Mouse (Mus musculus) intestine, postnatal 0 days (tissue): ENCODE measurements around the gene Cacng1. TPM values are rescaled to one million over a fixed set of nuclear protein-coding genes. Genes with fewer than 3 reads are reported as not detected.

Experiments
- ATAC-seq: fragments of 200-750 bp; cut with Nextera tagmentation; 2 replicates; pipeline ENCODE4 v1.8.0; 2017; ENCODE audit warnings: mild to moderate bottlenecking, moderate TSS enrichment, moderate library complexity
- H3K27ac ChIP-seq: fragments of 300-500 bp; sonication (generic); 2 replicates; pipeline ENCODE4 v1.5.1; 2014; ENCODE audit warnings: mild to moderate bottlenecking, low read depth, low read length, moderate library complexity
- H3K27me3 ChIP-seq: fragments of 300-500 bp; sonication (generic); replicated peaks from 2 replicates; pipeline ENCODE4 v1.6.1; 2014; ENCODE audit warnings: low read length, mixed read lengths; ENCODE audit not compliant: control insufficient read depth, insufficient read depth
- H3K36me3 ChIP-seq: fragments of 300-500 bp; sonication (generic); 2 replicates; pipeline ENCODE4 v1.6.1; 2014; ENCODE audit warnings: mild to moderate bottlenecking, moderate library complexity; ENCODE audit not compliant: control insufficient read depth, insufficient read depth
- H3K4me1 ChIP-seq: fragments of 300-500 bp; sonication (generic); replicated peaks from 2 replicates; pipeline ENCODE4 v1.6.1; 2014; ENCODE audit warnings: antibody characterized with exemption, low read length, mixed read lengths; ENCODE audit not compliant: control insufficient read depth, insufficient read depth
- H3K4me2 ChIP-seq: fragments of 300-500 bp; sonication (generic); replicated peaks from 2 replicates; pipeline ENCODE4 v1.6.1; 2014; ENCODE audit warnings: low read depth, mild to moderate bottlenecking, moderate library complexity
- H3K4me3 ChIP-seq: fragments of 300-500 bp; sonication (generic); 2 replicates; pipeline ENCODE4 v1.5.1; 2014; ENCODE audit warnings: low read depth, low read length
- H3K9ac ChIP-seq: fragments of 300-500 bp; sonication (generic); 2 replicates; pipeline ENCODE4 v1.6.1; 2014; ENCODE audit warnings: mild to moderate bottlenecking, low read depth, low read length
- H3K9me3 ChIP-seq: fragments of 300-500 bp; sonication (generic); 2 replicates; pipeline ENCODE4 v1.6.1; 2016; ENCODE audit warnings: mixed run types; ENCODE audit not compliant: control insufficient read depth
- CTCF ChIP-seq: sonication (generic); IDR thresholded peaks from 2 replicates; pipeline ENCODE4 v1.5.1; 2016; ENCODE audit warnings: low read depth, mild to moderate bottlenecking, control low read depth, antibody characterized with exemption, moderate library complexity
- WGBS: fragments of 180-500 bp; shearing (Covaris S2); extraction: QIAGEN DNeasy Blood & Tissue Kit; methylation state at CpG from one replicate; pipeline ENCODE4 v1.1.7; 2014; 5-methylcytosine and 5-hydroxymethylcytosine counted together
- polyA plus RNA-seq: library from polyadenylated mRNA; unstranded; fragments of >200 nt; fragmentation: Nextera tagmentation; extraction: Ambion mirVana; gene quantifications from 2 replicates; pipeline ENCODE4 v1.2.1, GENCODE M21; 2015

Cacng1 gene
- polyA plus RNA-seq, 1 experiment from 2014 or later = 0.12 TPM

DNA sequence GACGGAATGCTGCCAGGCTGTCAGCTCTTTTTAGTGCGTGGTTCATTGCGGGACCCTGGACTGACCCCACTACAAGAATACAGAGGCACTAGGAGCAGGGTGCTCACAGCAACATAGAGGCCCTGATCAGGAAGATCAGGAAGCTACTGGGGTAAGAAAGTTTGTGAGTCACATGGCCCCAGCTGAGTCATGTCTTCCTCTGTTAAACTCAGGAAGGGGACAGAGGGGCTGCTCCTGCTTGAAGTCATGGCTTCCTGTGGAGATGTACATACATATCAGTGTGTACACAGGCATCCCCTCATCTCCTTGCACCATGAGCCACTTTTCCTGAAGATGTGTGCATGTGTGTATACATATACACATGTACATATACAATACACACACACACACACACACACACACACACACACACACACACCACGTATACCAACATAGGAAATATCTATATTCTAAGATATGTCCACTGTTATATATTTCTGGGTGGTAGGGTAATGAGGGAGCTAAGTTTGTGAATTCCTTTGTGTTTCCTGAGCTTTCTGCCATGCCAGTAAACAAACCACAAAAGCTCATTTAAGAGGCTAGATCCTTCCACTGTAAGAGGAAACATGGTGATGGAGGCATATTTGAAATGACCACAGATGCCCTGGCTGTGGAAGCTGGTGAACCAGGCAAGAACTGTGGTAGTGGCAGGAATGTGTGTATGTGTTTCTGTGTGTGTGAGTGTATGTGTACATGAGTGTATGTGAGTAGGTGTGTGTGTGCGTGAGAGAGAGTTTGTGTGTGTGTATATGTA lies 32.1 kb upstream of the Cacng1 start:
- Histone ChIP-seq H3K36me3 (no peaks in the 10 kb centered on the region), H3K27me3 (no peaks in the 10 kb centered on the region), H3K4me1 (no peaks in the 10 kb centered on the region), H3K4me2 (no peak overlapping the region), H3K4me3 (no peak overlapping the region), H3K27ac (no peak overlapping the region), H3K9me3 (no peaks in the 10 kb centered on the region), H3K9ac (no peak overlapping the region)
- no peak for TF ChIP-seq CTCF
- ATAC-seq = no peak
- 76% methylated on average over 5 of the region's 5 CpGs for WGBS

GRCm38 (mm10) chr11:107743100-107743499 lies 26.8 kb upstream of the Cacng1 start:
- Histone ChIP-seq H3K36me3 (no peaks in the 10 kb centered on the region), H3K9me3 (no peaks in the 10 kb centered on the region), H3K4me1 (no peaks in the 10 kb centered on the region), H3K27me3 (no peaks in the 10 kb centered on the region), H3K4me3 (no peak overlapping the region), H3K4me2 (no peak overlapping the region), H3K9ac (no peak overlapping the region), H3K27ac (no peak overlapping the region)
- WGBS = 57% methylated on average over 3 of the region's 3 CpGs
- TF ChIP-seq CTCF = no peak
- ATAC-seq = no peak

- Histone ChIP-seq H3K4me3 (no peak overlapping the region), H3K4me2 (no peak overlapping the region), H3K9ac (no peak overlapping the region), H3K36me3 (no peaks in the 10 kb centered on the region), H3K27ac (no peak overlapping the region), H3K27me3 (no peaks in the 10 kb centered on the region), H3K9me3 (no peaks in the 10 kb centered on the region), H3K4me1 (no peaks in the 10 kb centered on the region)
- no peak for ATAC-seq
- no peak for TF ChIP-seq CTCF
- 82% methylated on average over 20 of the region's 20 CpGs for WGBS
Observed at GRCm38 (mm10) chr11:107738418-107739099, 22.2 kb upstream of the Cacng1 start.

GRCm38 (mm10) chr11:107737886-107738285 lies 21.6 kb upstream of the Cacng1 start:
- Histone ChIP-seq H3K27ac (no peak overlapping the region), H3K9me3 (no peaks in the 10 kb centered on the region), H3K4me1 (no peaks in the 10 kb centered on the region), H3K27me3 (no peaks in the 10 kb centered on the region), H3K4me2 (no peak overlapping the region), H3K36me3 (no peaks in the 10 kb centered on the region), H3K4me3 (no peak overlapping the region), H3K9ac (no peak overlapping the region)
- WGBS = 75% methylated on average over 6 of the region's 6 CpGs
- TF ChIP-seq CTCF = no peak
- ATAC-seq = no peak

DNA sequence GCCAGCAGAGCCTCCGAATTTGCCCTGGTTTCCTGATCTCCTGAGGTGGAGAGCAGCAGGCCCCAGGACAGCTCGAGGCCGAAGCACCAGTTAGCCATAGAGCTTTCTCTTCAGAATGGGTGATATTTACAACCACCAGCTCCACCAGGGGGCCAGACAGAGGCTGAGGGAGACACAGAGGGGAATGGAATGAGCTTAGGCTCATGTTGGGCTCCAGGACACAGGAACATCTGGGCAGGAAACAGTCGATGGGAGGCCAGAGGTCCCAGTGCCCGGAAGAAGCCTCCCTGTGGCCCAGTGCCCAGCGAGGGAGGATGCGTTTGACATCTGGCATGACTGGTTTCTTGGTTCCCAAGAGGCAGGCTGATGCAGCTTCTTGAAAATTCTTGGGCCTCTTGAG lies 17.8 kb upstream of the Cacng1 start:
- no peak overlapping the region for H3K9ac ChIP-seq
- H3K27ac ChIP-seq = no peak overlapping the region
- no peak overlapping the region for H3K4me2 ChIP-seq
- no peaks in the 10 kb centered on the region for H3K9me3 ChIP-seq
- no peaks in the 10 kb centered on the region for H3K27me3 ChIP-seq
- no peak for ATAC-seq
- TF ChIP-seq CTCF = peak; percentile 47
- no peaks in the 10 kb centered on the region for H3K36me3 ChIP-seq
- no peak overlapping the region for H3K4me3 ChIP-seq
- H3K4me1 ChIP-seq = no peaks in the 10 kb centered on the region
- WGBS = 68% methylated on average over 7 of the region's 7 CpGs

- Histone ChIP-seq H3K9ac (no peak overlapping the region), H3K36me3 (no peaks in the 10 kb centered on the region), H3K27ac (no peak overlapping the region), H3K4me3 (no peak overlapping the region), H3K4me2 (no peak overlapping the region), H3K9me3 (no peaks in the 10 kb centered on the region), H3K4me1 (no peaks in the 10 kb centered on the region), H3K27me3 (no peaks in the 10 kb centered on the region)
- TF ChIP-seq CTCF = no peak
- no peak for ATAC-seq
- 58% methylated on average over 5 of the region's 5 CpGs for WGBS
Observed at GRCm38 (mm10) chr11:107731498-107731897, 15.2 kb upstream of the Cacng1 start.
